Mouse (Mus musculus): ENCODE measurements around the gene Cenpv.
A peak's percentile ranks its signal among the peaks of the same experiment; 100 is the strongest.
"Not testable (repeated sequence)": the region's sequence is repeated elsewhere in the genome, so short reads cannot be mapped to it uniquely, and the experiment has no call there.

Gene Cenpv

DNA sequence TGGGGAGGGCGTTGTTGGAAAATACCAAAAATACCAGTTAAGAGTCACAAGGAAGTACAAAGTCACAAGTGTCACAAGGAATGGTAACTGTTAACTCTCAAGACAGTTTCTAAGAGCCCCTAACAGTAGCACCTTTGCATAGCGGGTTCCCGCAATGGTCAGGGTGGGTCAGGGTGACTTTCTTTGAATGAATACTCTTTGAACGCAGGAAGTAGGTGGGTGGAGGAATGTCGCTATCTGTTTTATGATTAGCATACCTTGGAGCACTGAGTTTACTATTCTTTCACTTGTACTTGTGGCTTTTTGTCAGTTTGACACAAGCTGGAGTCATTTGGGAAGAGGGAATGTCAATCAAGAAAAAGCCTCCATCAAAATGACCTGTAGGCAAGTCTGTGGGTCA is 30.2 kb downstream of the Cenpv start:
- DNase-seq (ENCODE audit: low spot score in 2 of 2), result not testable (repeated sequence)

DNA sequence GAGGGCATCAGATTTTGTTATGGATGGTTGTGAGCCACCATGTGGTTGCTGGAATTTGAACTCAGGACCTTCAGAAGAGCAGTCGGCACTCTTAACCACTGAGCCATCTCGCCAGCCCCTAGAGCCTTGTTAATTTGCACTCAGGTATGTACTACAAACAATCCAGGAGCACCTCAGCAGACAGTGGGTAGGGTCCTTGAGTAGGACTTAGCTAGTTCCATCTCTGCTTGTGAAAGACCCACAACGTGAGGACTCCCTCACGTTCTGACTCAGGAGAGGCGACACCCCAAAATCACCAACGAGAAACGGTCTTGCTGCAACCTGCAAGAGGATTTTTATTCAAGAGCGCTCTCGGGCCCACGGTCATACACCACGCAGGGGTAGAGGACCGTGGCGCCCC is 30.7 kb downstream of the Cenpv start:
- not testable (repeated sequence) for DNase-seq (ENCODE audit: low spot score in 2 of 2)

DNA sequence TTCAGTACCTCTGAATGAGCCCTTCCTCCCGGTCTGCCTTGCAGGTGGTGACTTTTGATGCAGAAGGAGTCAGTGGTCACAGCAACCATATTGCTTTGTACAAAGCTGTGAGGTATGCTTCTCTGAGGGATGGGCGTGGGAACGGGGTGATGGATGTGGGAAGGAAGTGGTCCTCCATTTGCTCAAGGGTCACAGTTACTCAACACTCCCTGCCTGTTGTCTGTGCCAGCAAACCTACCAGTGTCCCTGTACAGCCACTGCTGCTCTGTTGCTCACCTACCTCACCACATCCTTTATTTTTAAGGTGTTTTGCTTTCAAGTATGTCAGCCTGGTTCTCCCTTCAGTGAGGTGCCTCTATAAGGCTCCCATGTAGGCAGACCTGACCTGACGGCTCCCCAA is 31.4 kb downstream of the Cenpv start:
- no peak for DNase-seq (ENCODE audit: low spot score in 2 of 2)

DNA sequence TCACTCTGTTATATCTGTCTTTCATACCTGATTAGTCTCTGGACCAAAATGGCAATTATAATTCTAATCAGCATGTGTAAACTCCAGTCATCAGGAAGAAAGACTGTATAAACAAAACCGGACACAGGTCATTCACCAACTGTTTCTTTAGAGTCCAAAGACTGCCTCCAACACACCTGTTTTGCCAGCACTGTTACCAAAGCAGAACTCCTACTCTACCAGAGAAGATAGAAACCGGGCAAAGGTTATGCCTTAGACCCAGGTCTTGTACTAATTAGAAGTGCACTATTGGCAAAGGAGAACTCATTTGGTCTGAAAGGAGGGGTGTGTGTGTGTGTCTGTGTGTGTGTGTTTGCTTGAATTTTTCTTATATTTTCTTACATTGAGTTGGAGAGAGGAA is 38.5 kb downstream of the Cenpv start:
- DNase-seq (ENCODE audit: low spot score in 2 of 2), result no peak

DNA sequence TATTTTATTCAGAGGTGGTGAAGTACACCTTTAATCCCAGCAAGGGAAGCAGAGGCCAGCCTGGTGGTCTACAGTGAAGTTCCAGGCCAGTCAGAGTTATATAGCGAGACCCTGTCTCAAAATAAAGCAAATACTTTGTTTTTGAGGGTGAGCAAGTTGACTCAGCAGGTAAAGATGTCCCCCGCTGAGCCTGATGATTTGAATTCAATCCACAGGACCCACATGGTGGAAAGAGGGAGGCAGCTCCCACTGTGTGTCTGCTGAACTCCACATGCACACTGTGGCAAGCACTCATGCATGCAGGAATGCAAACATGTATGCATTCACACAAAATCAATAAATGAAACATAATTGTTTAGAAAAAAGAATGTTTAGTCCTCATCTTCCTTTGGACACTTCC is 40.3 kb downstream of the Cenpv start:
- DNase-seq (ENCODE audit: low spot score in 2 of 2), result no peak

DNA sequence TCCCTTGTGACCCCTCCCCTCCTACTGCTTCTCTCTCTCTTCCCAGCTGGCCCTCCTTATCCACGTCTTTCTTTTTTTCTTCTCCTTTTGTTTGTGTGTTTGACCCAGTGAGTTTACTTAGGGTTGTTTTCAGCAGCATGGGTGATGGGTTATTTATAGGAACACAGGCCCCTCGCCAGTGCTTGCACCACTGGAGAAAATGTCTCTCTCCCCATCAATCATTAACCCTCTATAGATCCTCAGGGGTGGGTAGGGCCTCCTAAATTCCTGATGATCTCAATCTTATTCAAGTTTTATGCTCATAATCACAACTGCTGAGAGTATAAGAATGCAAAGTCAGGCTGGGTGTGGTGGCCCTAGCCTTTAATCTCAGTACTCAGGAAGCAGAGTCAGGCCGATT is 41.9 kb downstream of the Cenpv start:
- no peak for DNase-seq (ENCODE audit: low spot score in 2 of 2)

DNA sequence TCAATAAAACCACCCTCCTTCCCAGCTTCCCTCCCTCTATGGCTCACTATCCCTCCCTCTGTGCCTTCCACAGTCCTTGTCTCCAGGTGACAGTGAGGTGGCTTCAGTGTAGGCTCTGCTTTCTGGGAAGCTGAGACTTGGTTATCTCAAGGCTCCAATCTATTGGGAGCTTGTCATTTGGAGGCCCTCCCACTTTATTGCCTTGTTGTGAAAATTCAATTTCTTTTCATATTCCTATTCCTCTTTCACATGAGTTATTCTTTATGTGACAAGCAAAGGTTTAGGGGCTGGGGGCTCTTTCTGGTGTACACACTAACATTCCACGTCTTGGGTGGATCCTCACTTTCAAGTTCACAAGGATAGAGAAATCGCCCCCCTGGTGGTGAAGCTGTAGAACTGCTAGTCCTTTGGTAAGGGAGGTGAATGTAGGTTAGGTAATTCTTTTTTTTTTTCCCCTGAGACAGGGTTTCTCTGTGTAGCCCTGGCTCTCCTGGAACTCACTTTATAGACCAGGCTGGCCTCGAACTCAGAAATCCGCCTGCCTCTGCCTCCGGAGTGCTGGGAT is 42.8 kb downstream of the Cenpv start:
- no peak for DNase-seq (ENCODE audit: low spot score in 2 of 2)

DNA sequence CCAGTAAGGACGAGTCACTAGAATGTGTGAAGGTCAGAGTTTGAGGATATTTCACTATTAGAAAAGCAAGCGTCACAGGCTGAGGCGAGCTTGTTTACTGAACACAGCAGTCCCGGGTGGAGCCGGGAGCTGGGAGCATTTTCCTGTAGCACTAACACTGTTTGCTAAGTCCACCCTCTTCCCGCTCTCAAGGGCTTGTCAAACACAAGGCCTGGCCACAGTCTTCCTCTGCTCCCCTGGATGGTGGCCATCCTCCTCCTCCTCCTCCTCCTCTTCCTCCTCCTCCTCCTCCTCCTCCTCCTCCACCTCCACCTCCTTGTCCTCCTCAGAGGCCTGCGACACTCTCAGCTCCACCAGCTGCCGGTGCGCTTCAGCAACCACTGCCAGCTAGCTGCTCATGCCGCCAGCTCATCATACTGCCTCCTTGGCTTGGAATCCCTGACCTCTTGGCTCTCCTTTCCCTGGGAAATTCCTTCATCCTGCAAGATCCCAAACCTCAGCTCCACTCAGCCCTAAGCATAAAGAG is 43.7 kb downstream of the Cenpv start:
- DNase-seq (ENCODE audit: low spot score in 2 of 2), result no peak

DNA sequence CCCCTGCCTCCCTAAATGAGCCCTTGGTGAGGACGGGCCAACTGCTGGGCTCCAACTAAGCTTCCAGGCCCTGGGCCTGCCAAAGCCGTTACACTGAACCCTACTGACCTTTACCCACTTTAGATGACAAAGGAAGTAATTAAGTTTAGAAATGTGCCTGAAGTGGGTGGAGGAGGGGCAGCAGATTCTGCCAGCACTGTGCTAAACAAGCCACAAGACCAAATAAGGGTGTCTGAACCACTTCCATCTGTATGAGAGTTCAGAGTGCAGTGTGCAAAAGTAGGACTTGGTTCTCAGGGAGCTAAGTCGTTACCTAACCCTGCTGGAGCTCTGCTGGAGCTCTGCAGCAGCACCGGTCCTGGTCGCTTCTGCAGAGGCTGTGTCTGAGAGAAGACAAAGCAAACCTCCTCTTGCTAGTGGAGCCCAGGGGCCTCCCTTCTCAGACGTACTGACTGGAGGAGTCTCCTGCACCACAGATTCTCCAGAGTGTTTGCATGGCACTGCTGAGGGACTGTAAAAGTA is 44.2 kb downstream of the Cenpv start:
- DNase-seq (ENCODE audit: low spot score in 2 of 2), result peak; percentile 13 to 24

DNA sequence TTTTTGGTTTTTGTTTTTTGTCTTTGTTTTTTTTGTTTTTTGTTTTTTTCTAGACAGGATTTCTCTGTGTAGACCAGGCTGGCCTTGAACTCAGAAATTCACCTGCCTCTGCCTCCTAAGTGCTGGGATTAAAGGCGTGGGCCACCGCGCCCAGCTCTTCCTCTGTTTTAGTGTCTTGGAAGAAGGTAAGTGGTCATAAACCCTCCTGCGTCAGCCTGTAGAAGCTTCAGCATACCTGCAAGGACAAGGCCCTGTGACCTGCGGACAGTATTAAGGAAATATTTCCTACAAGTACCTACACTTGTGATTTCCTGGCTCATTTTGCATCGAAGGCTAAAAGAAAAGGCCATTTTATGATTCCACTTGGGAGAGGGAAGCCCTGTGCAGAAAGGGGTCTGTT is 45.4 kb downstream of the Cenpv start:
- no peak for DNase-seq (ENCODE audit: low spot score in 2 of 2)

DNA sequence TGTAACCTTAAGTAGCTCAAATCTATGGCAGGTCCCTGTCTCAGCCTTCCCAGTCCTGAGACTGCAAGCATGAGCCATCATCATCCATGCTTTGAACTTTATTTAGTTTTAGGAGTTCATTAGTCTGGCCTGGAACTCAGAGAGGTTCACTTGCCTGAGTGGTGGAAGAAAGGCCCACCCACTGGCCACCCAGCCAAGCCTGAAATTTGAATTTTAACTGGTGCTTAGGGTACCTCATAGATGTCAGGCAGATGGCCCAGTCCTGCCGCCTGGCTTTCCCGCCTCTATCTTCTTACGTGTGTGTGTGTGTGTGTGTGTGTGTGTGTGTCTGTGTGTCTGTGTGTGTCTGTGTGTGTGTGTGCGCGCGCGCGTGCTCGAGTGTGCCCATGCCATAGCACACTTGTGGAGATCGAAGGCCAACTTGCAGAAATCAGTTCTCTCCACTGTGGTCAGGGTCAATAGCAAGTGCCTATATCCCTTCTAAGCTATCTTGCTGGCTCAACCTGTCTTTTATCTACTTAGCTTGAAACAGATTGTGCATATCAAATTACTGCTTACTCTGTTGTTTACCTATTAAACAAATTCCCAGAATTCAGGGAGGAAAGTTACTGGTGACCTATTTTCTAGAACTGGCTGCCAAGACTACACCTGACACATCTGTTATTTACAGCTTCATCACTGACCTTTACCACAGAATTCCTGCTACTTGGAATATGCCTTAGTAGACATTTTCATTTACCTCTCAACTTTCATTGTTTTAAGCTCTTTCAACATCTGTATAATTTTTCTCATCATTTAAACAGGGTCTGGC is 51.3 kb downstream of the Cenpv start:
- DNase-seq (ENCODE audit: low spot score in 2 of 2), result no peak

DNA sequence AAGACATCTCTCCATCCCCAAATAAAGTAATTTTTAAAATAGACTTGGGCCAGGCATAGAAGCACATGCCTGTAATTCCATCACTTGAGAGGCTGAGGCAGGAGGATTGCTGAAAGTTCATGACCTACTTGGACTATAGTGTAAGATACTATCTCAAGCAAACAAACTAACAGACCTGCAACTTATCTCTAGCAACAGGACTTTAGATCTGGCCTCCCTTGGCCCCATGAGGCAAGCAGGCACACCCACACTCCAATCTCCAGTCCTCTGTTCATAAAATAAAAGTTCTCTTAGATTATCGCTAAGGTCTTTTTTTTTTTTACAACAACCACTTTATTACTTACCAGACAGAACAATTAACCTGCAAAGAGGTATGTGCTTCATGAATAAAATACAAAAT is 52.1 kb downstream of the Cenpv start:
- no peak for DNase-seq (ENCODE audit: low spot score in 2 of 2)

DNA sequence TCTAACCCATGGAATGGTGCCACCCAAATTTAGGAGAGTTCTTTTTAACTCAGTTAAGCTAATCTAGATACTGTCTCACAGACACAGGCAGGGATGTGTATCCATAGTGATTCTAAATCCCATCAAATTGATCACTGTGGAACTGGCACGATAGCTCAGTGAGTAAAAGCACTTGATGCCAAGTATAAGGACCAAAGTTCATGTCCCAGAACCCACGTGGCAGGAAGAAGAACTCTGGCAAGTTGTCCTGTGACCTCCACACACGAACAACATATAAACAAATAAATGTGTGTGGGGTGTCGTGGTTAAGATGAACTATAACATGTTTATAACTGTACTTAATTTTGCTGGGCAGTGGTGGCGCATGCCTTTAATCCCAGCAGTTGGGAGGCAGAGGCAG is 59.5 kb downstream of the Cenpv start:
- no peak for DNase-seq (ENCODE audit: low spot score in 2 of 2)

DNA sequence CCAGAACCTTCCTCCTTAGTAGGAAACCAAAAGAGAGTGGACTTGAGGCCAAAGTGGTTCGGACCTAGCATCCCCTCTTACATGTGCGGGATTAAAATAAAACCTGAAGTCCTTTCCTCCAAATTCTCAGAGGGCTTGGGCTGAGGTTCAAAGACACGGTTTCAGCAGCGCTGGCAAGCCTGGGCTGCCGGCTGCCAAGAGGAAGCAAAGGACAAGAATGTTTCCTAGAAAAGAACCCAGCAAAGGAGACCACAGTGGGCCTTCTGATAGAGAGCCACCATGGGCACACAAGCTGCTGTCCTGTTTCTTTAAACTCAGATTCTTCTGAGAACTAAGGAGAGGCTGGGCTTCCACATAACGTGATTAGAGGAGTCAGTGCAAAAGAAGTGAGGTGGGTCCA is 60.1 kb downstream of the Cenpv start:
- no peak for DNase-seq (ENCODE audit: low spot score in 2 of 2)

DNA sequence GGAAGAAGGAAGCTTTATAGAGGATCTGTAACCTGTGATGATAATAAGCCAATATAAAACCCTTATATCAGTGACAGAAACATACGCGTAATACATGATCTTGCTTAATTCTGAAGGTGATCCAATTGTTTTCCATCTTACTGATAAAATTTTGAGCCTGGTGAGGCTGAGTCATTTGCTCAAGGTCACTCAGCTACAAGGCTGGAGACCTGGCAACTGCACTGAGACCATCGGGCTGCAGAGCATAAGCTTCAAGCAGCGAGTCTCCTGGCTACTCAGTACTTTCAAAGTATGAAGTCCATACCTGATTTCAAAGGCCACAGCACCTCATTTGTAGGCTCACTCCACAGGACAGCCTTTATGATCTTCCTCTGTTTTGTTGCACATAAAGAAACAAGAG is 62.9 kb downstream of the Cenpv start:
- no peak for DNase-seq (ENCODE audit: low spot score in 2 of 2)
